Mouse (Mus musculus) brain, embryonic 14.5 days (tissue): ENCODE results near the gene Bax. TPM values are rescaled to one million over a fixed set of nuclear protein-coding genes. Genes with fewer than 3 reads are reported as not detected.

Experiments used
- DNase-seq: peaks from one replicate; pipeline ENCODE4 v3.0.0-alpha.2; 2011; ENCODE audit warnings: low read depth
- CTCF ChIP-seq: fragments of 200-500 bp; IDR thresholded peaks from 2 replicates; pipeline ENCODE4 v1.5.1; 2012; ENCODE audit warnings: inconsistent platforms, mild to moderate bottlenecking, moderate library complexity, borderline replicate concordance; ENCODE audit not compliant: insufficient read depth, insufficient read length; ENCODE audit errors: extremely low read depth
- POLR2A ChIP-seq: fragments of 200-500 bp; IDR thresholded peaks from 2 replicates; pipeline ENCODE4 v1.6.1; 2012; ENCODE audit warnings: mild to moderate bottlenecking, inconsistent platforms, borderline replicate concordance; ENCODE audit not compliant: poor library complexity, insufficient read depth, insufficient read length, severe bottlenecking; ENCODE audit errors: extremely low read depth
- polyA plus RNA-seq: library from polyadenylated mRNA; depleted of rRNA; stranded (reverse); fragments of >200 nt; gene quantifications from 2 replicates; pipeline ENCODE4 v1.2.3, GENCODE M21; 2012

Gene Bax
- polyA plus RNA-seq, 1 experiment, result 168 TPM

- DNase-seq, result peak; percentile 100
- peak; percentile 75; the same call in 1 of the 2 replicates for TF ChIP-seq POLR2A
Observed at GRCm38 (mm10) chr7:45459564-45460140, 7.0 kb downstream of the Bax start, which contains the start of gene Ftl1. Ftl1 (minus strand) TSS chr7:45459884.

GRCm38 (mm10) chr7:45458748-45459563 is 7.7 kb downstream of the Bax start:
- TF ChIP-seq POLR2A, result no peak; the same call in 1 of the 2 replicates
- no peak for TF ChIP-seq CTCF
- DNase-seq, result peak; percentile 91

GRCm38 (mm10) chr7:45457204-45458060 is 9.3 kb downstream of the Bax start:
- TF ChIP-seq POLR2A (no peak), CTCF (no peak)
- no peak for DNase-seq

- TF ChIP-seq POLR2A (no peak), CTCF (no peak)
- DNase-seq, result no peak
Observed at GRCm38 (mm10) chr7:45456721-45457203, 9.9 kb downstream of the Bax start.

- TF ChIP-seq CTCF (no peak), POLR2A (no peak)
Observed at GRCm38 (mm10) chr7:45455932-45456696, 10.6 kb downstream of the Bax start.

GRCm38 (mm10) chr7:45454971-45455370 is 11.7 kb downstream of the Bax start:
- TF ChIP-seq POLR2A (no peak), CTCF (no peak)
- DNase-seq, result no peak

More at GRCm38 (mm10) chr7:45455932-45456696, 10.6 kb downstream of the Bax start:
- DNase-seq, result no peak

- DNase-seq, result peak; percentile 81
- TF ChIP-seq CTCF, result peak; percentile 87
- TF ChIP-seq POLR2A, result no peak
Observed at GRCm38 (mm10) chr7:45451344-45451982, 15.2 kb downstream of the Bax start.

GRCm38 (mm10) chr7:45449974-45450373 is 16.7 kb downstream of the Bax start:
- TF ChIP-seq CTCF (no peak), POLR2A (no peak)

GRCm38 (mm10) chr7:45447325-45447990 is 19.2 kb downstream of the Bax start:
- peak; percentile 37 for DNase-seq
- TF ChIP-seq CTCF (peak; percentile 38; the same call in 1 of the 2 replicates), POLR2A (no peak)

More at GRCm38 (mm10) chr7:45449974-45450373, 16.7 kb downstream of the Bax start:
- DNase-seq, result no peak

- TF ChIP-seq POLR2A (no peak), CTCF (no peak)
- no peak for DNase-seq
Observed at GRCm38 (mm10) chr7:45446589-45446988, 20.1 kb downstream of the Bax start.
